Mouse (Mus musculus): ENCODE measurements around the gene Stk32c. TPM values are rescaled to one million over a fixed set of nuclear protein-coding genes. Genes with fewer than 3 reads are reported as not detected.

Gene Stk32c
- polyA plus RNA-seq, 1 experiment from 2014 or later = 0.11 TPM

DNA sequence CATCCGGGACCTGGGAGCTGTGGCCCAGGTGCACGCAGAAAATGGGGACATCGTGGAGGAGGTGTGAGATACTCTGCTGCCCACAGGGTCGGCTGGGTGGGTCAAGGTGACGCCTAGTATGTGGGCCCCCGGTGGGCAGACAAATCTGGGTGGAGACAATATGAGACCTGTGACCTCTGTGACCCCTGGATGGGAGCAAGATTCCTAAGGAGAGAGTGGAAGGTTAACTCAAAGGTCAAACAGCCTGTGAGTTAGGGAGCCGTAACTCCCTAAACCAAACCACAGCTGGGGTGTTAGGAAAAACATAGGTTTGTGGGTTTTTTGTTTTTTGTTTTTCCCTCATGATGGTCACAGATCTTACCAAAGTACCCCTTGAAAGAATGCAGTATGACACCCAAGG is 119.3 kb downstream of the Stk32c start:
- 66% methylated on average over 7 of the region's 7 CpGs for WGBS
- peaks cover 32% of the 10 kb centered on the region for H3K27me3 ChIP-seq (replicated peaks)
- no peak overlapping the region for H3K9ac ChIP-seq
- no peak overlapping the region for H3K4me2 ChIP-seq
- H3K4me3 ChIP-seq = no peak overlapping the region
- H3K9me3 ChIP-seq = no peaks in the 10 kb centered on the region
- no peaks in the 10 kb centered on the region for H3K36me3 ChIP-seq
- H3K27ac ChIP-seq (replicated peaks) = no peak overlapping the region
- ATAC-seq (ENCODE audit: extremely low read depth, insufficient number of reproducible peaks, low FRiP score, low TSS enrichment) = no peak
- H3K4me1 ChIP-seq = no peaks in the 10 kb centered on the region

DNA sequence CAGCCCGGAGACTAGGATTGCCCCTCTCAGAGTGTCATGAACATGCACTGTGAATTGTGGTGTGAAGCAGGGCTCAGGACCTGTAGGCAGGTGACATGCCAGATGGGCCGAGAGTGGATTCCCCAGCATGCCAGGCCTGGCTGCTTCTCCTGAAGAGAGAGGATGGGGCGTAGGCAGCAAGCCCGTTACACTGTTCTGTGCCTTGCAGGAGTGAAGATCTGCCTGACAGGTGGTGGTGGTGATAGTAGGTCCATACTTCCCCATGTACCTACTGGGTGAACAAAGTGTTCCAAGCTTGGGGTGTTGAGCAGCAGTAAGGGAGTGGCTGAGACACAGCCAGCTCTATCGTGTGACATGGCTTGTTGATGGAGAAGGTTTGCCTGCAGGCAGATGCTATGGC is 120.0 kb downstream of the Stk32c start:
- Histone ChIP-seq H3K36me3 (no peaks in the 10 kb centered on the region), H3K4me1 (no peaks in the 10 kb centered on the region), H3K9ac (no peak overlapping the region), H3K27me3 (replicated peaks) (peaks cover 39% of the 10 kb centered on the region), H3K4me2 (no peak overlapping the region), H3K27ac (replicated peaks) (no peak overlapping the region), H3K4me3 (no peak overlapping the region), H3K9me3 (no peaks in the 10 kb centered on the region)
- ATAC-seq (ENCODE audit: extremely low read depth, insufficient number of reproducible peaks, low FRiP score, low TSS enrichment) = no peak
- WGBS = 86% methylated on average over 5 of the region's 5 CpGs

DNA sequence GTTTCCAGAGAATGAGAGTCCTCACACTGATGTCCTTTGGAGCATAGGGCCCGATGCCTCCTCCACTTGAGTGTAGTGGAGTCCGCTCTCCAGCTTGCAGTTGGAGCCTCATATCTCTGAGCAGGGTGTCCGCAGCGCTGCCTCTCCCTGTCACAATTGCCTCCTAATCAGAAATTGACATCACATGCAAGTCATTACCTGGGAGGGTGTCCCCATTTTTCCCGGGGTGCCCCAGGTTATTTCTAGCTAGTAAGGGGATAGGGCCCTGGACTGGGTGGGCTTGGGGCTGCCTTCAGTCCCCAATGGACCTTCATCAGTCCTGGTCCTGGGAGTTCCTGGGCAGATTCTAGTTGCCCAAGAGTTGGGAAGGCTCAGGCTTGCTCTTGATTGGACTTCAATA is 120.4 kb downstream of the Stk32c start:
- no peak overlapping the region for H3K4me3 ChIP-seq
- H3K27ac ChIP-seq (replicated peaks) = no peak overlapping the region
- H3K36me3 ChIP-seq = no peaks in the 10 kb centered on the region
- H3K9me3 ChIP-seq = no peaks in the 10 kb centered on the region
- peaks cover 43% of the 10 kb centered on the region for H3K27me3 ChIP-seq (replicated peaks)
- H3K9ac ChIP-seq = no peak overlapping the region
- 79% methylated on average over 5 of the region's 5 CpGs for WGBS
- no peaks in the 10 kb centered on the region for H3K4me1 ChIP-seq
- no peak for ATAC-seq (ENCODE audit: extremely low read depth, insufficient number of reproducible peaks, low FRiP score, low TSS enrichment)
- no peak overlapping the region for H3K4me2 ChIP-seq

DNA sequence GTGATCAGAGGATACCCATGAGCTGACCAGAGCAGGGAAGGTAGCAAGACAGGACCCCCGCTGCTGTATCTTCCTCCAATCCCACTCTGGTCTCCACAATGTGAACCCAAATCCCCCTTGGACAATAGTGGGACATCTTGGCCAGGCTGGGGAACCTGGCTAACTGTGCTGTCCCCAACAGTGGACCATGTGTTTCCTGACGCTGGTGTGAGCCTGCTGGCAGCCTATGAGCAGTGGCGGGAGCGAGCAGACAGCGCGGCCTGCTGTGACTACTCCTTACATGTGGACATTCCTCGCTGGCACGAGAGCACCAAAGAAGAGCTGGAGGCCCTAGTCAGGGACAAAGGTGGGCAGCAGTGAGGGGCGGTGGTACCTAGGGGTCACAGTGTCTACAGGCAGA is 121.4 kb downstream of the Stk32c start:
- Histone ChIP-seq H3K27me3 (replicated peaks) (peaks cover 53% of the 10 kb centered on the region), H3K9me3 (no peaks in the 10 kb centered on the region), H3K4me1 (peaks cover 3% of the 10 kb centered on the region), H3K9ac (no peak overlapping the region), H3K27ac (replicated peaks) (no peak overlapping the region), H3K36me3 (no peaks in the 10 kb centered on the region), H3K4me3 (no peak overlapping the region), H3K4me2 (no peak overlapping the region)
- no peak for ATAC-seq (ENCODE audit: extremely low read depth, insufficient number of reproducible peaks, low FRiP score, low TSS enrichment)
- 76% methylated on average over 9 of the region's 9 CpGs for WGBS

DNA sequence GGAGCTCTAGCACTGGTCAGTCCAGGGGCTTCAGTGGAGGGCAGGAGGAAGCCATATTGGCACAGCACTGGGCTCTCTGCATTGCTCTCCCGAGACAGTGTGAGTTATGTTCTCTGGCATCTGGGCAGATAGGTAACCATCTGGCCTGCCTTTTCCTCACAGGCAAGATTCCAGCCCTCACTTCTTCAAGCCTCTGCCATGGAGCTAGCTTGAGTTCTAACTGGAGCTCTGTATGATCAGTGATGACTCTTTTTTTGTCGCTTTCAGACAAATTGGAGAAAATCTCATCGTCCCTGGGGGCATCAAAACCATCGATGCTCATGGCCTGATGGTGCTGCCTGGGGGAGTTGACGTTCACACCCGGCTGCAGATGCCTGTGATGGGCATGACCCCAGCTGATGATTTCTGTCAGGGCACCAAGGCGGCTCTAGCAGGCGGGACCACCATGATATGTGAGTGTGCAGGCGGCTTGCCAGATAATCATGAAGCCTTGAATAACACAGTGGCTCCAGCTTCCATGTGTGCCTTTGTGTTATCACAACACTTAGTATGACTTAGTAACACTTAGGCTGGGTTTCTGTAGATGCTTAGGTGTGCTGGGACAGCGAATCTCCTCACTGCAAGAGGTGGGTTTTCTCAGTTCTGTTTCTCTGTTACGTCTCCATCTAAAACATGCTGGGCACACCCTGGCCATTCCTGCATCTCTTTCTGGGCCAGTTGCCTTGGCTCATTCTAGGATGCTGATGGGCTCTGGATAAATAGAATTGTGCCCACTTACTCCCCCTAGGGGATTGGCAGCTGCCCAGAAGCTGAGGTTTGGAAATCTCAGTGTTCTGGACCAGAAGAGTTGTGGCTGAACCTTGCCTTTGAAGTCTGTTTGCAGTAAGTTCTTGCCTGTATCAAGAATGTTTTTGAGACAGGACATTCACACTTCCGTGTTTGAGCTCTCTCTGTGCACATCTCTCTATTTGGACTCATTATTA is 122.9 kb downstream of the Stk32c start:
- H3K4me3 ChIP-seq = no peak overlapping the region
- H3K27ac ChIP-seq (replicated peaks) = no peak overlapping the region
- H3K27me3 ChIP-seq (replicated peaks) = peaks cover 68% of the 10 kb centered on the region
- no peaks in the 10 kb centered on the region for H3K36me3 ChIP-seq
- WGBS = 70% methylated on average over 12 of the region's 12 CpGs
- H3K9ac ChIP-seq = no peak overlapping the region
- ATAC-seq (ENCODE audit: extremely low read depth, insufficient number of reproducible peaks, low FRiP score, low TSS enrichment) = no peak
- no peaks in the 10 kb centered on the region for H3K9me3 ChIP-seq
- no peak overlapping the region for H3K4me2 ChIP-seq
- H3K4me1 ChIP-seq = peaks cover 14% of the 10 kb centered on the region

DNA sequence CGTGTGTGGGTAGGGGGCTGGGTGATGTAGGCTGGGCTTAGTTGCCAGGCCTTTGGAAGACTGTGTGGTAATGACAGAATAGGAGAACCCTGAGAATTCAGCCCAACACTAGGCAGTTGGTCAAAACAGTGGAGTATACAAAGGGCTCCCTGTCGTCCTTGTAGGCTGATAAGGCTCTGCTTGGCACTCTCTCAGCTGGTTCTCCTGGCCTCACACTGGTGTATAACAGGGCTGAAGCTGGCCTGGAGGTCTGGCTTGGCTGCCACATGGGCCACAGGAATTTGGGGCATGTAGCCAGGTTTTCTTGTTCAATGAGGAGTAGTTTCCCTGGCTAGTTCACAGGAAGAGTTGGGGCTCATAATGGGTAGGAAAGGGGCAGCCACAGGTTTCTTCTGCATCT is 125.3 kb downstream of the Stk32c start:
- Histone ChIP-seq H3K4me2 (no peak overlapping the region), H3K36me3 (no peaks in the 10 kb centered on the region), H3K9me3 (no peaks in the 10 kb centered on the region), H3K4me3 (no peak overlapping the region), H3K4me1 (peaks cover 14% of the 10 kb centered on the region), H3K9ac (no peak overlapping the region), H3K27ac (replicated peaks) (no peak overlapping the region), H3K27me3 (replicated peaks) (peaks cover 79% of the 10 kb centered on the region)
- no peak for ATAC-seq (ENCODE audit: extremely low read depth, insufficient number of reproducible peaks, low FRiP score, low TSS enrichment)
- 53% methylated on average over 2 of the region's 2 CpGs for WGBS

DNA sequence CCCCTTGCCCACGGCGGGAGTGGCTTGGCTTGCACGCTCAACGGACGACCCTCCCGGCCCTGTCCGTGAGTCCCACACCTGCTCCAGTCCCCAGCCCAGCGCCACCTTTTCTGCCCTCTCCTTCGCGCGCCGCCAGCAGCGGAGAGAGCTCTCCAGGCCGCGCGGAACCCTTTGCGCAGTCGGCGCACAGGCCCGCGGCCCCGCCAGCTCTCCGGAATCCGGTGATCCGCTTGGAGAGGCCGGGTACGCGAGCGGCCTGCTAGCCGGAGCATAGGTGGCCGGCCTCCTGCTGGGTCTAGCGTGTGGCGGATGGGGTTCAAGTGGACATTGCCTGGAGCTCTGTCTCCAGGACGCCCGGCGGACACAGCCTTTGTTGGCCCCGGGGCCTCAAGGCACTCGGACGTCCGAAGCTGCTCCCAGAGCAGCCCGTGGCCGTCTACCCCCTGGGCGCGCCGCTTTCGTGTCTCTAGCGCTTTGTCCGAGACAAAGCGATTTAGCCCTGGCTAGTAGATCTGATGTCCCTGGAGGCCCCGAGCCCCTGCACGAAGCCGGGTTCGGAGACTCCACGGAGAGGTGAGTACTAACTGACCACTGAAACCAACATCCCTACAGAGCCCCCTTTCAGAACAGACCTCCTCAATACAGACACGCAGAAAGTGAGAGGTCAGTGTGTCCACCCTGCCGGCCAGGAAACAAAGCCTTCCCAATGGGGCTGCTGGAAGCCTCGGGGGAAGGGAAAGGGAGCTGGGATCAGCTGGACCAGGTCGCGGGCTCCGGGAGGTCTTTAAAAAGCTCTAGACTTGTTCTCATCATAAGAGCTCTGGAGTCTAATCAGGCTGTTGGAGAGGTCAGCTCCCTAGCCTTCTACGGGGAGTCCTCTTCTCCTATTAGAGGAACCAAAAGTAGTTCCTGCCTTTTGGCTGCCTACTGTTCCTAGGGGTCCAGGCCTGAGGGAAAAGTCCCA is 126.6 kb downstream of the Stk32c start:
- peak overlapping the region; percentile 60 for H3K4me3 ChIP-seq
- H3K9ac ChIP-seq = peak overlapping the region; percentile 73
- no peaks in the 10 kb centered on the region for H3K36me3 ChIP-seq
- no peaks in the 10 kb centered on the region for H3K9me3 ChIP-seq
- H3K4me2 ChIP-seq = peak overlapping the region; percentile 86
- peaks cover 14% of the 10 kb centered on the region for H3K4me1 ChIP-seq
- ATAC-seq (ENCODE audit: extremely low read depth, insufficient number of reproducible peaks, low FRiP score, low TSS enrichment) = no peak
- WGBS = 3% methylated on average over 61 of the region's 61 CpGs
- H3K27ac ChIP-seq (replicated peaks) = no peak overlapping the region; the same call in 1 of the 2 replicates
- peaks cover 91% of the 10 kb centered on the region for H3K27me3 ChIP-seq (replicated peaks)

DNA sequence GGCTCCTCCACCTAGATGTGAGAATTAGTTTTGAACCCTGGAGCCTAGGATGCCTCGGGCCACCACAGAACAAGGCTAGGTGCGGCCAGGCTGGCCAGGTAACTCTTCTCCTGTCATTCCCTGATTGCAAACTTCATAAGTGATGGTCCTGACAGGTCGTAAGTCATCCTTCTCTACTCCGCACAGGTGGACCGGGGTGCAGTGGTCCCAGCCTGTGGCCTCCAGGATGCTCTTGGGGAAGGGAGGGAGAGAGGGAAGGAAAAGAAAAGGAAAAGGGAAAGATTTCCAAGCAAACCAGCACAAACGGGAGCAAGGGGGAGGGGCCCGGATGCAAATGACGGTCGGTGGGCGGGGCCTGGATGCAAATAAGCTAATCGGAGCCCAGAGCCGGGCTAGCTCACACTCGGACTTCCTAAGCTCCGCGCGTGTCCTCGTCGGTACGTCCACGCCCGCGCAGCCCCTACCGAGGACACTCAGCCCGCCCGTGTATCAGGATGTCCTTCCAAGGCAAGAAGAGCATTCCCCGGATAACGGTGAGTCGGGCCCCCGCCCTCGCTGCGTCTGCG is 127.4 kb downstream of the Stk32c start, which contains the start of gene Dpysl4:
Gene Dpysl4 (plus strand): TSS at position 373 of the 566 bp plus-strand sequence.
- peaks cover 14% of the 10 kb centered on the region for H3K4me1 ChIP-seq
- H3K27ac ChIP-seq (replicated peaks) = no peak within 1 kb of the TSS; the same call in 1 of the 2 replicates
- 8% methylated on average over 32 of the region's 32 CpGs for WGBS
- H3K4me3 ChIP-seq = peak within 1 kb of the TSS; percentile 60
- H3K27me3 ChIP-seq (replicated peaks) = peaks cover 87% of the 10 kb centered on the region
- no peaks in the 10 kb centered on the region for H3K9me3 ChIP-seq
- no peaks in the 10 kb centered on the region for H3K36me3 ChIP-seq
- peak within 1 kb of the TSS; percentile 86 for H3K4me2 ChIP-seq
- peak within 1 kb of the TSS; percentile 73 for H3K9ac ChIP-seq
- ATAC-seq (ENCODE audit: extremely low read depth, insufficient number of reproducible peaks, low FRiP score, low TSS enrichment) = no peak

DNA sequence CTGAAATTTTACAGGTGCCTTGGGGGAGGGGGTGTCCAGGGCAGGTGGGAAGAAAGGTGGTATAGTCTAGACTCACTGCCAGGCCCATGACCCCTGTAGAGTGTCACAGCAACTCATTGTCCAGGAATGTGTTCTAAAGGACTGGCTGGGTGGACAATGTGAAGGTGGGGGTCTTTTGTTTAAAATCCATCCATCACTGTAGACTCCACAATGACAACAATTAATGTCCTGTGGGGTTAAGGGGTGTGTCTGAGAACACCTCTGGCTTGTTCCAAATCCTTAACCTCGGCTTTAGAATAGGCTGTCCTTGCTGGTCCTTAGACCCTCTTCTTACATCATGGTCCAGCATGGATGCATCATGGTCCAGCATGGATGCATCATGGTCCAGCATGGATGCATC is 128.8 kb downstream of the Stk32c start:
- no peak overlapping the region for H3K4me2 ChIP-seq
- H3K27ac ChIP-seq (replicated peaks) = no peak overlapping the region
- WGBS = 61% methylated on average over 1 of the region's 1 CpGs
- no peak overlapping the region for H3K9ac ChIP-seq
- no peak for ATAC-seq (ENCODE audit: extremely low read depth, insufficient number of reproducible peaks, low FRiP score, low TSS enrichment)
- H3K27me3 ChIP-seq (replicated peaks) = peaks cover 73% of the 10 kb centered on the region
- no peak overlapping the region for H3K4me3 ChIP-seq
- H3K4me1 ChIP-seq = peaks cover 14% of the 10 kb centered on the region
- H3K36me3 ChIP-seq = no peaks in the 10 kb centered on the region
- H3K9me3 ChIP-seq = no peaks in the 10 kb centered on the region

DNA sequence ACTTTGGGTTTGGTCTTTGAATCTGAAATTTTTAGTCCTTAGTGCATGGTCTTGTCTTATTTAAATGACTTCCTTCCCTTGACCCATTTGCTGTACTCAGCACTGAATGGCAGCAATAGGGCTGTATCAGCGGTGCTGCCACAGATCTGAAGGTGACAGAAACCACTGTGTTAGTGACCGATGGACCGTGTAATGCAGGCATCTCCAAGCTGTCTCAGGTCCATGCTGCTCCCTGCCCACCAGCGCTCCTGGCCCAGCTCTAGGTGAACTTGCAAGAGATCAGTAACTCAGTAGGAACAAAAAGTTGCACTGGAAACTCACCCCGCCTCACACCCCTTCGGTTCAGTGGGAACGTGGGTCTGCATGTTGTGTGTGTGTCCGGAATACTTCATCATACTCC is 130.8 kb downstream of the Stk32c start:
- Histone ChIP-seq H3K27me3 (replicated peaks) (peaks cover 68% of the 10 kb centered on the region), H3K9ac (no peak overlapping the region), H3K36me3 (no peaks in the 10 kb centered on the region), H3K9me3 (no peaks in the 10 kb centered on the region), H3K4me3 (no peak overlapping the region), H3K4me1 (peaks cover 20% of the 10 kb centered on the region), H3K4me2 (no peak overlapping the region), H3K27ac (replicated peaks) (no peak overlapping the region)
- ATAC-seq (ENCODE audit: extremely low read depth, insufficient number of reproducible peaks, low FRiP score, low TSS enrichment) = no peak
- WGBS = 74% methylated on average over 8 of the region's 8 CpGs

DNA sequence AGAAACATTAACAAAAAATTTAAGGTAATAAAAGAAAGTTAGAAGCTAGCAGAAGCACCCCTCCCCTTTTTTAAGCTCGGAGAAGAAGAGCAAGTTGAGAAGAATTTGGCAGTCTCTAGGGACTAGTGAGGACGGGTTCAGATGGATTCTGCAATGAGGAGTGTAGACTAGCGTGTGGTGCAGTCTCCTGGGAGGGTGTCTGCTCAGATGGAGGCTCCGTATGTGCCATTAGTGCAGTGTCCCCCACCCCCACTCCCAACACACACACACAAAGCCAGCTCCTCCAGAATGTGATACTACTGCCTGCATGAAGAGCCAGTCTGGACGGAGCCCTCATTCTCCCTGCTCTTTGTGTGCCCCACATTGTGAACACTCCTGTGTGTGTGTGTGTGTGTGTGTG is 131.9 kb downstream of the Stk32c start:
- Histone ChIP-seq H3K36me3 (no peaks in the 10 kb centered on the region), H3K4me3 (no peak overlapping the region), H3K9ac (no peak overlapping the region), H3K9me3 (no peaks in the 10 kb centered on the region), H3K4me1 (peaks cover 15% of the 10 kb centered on the region), H3K4me2 (no peak overlapping the region), H3K27me3 (replicated peaks) (peaks cover 66% of the 10 kb centered on the region), H3K27ac (replicated peaks) (no peak overlapping the region)
- ATAC-seq (ENCODE audit: extremely low read depth, insufficient number of reproducible peaks, low FRiP score, low TSS enrichment) = no peak
- WGBS = 64% methylated on average over 5 of the region's 5 CpGs

Data from heart, embryonic 13.5 days (tissue).